Mouse (Mus musculus): ENCODE results near the gene Zfp524.

Gene Zfp524

DNA sequence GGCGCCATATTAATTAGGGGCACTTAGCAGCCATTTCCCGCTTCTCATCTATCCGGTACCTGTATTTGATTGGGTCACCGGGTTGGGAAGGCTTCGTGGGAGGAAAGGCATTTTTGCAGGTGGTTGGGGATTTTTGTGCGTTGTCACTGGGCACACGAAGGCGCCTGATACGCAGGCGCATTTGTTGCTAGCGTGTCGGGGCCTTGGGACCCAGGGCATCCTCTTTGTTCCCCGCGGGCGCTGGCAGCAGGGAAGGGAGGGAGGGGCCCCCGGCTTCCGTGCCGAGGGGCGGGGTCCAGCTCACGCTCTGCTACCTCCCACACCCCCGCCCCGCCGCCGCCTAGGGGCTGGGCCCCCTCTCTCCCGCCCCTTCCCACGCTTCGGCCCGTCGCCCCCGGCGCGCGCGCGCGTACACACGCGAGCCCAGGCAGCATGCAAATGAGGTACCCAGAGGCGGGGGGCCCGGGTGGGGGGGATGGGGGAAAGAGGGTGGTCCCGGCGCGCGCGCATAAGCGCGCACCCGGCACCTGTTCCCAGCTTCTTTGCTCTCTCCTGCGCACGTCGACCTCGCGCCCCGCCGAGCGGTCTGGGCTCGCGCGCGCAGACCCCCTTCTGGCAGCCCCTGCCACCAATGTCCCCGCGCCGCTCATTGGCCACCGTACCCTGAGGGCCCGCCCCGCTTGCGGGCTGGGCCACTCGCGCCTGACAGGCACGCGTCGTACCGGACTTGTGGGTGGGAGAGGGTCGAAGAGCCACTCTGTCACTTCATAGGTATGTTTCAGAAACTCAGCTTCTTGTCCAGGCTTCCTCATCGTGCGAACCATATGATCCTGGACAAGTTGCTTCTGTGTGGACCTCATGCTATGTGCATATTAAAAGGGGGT, 1.1 kb downstream of the Zfp524 start, which contains the start of gene Gm44973:
Gene Gm44973, plus strand, starts transcription at position 379 of the 884 bp plus-strand sequence.
- CTCF ChIA-PET: interaction anchor here (0.6 to 1.2 kb wide), 4 partner anchors 32 to 110 kb away, joined by 3 to 4 read pairs (median 3); partner anchors contain the start of genes Rasl2-9 and Zfp580

DNA sequence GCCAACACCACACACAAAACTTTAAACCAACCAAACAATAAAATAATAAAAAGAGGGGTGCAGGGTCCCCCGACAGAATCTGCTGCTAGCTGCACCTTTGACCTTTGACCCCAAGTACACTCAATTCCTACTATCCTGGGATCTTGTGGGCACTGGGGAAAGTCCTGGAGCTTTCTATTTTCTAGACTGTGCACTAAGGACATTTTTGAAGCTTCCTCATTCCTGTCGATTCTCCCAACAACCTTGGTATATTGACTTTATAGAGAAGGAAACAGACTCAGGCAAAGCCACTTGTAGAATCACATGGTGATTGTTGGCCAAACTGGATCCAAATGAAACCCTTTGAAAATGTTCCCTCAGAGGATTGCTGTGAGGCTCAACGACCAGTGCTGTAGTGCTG, 1.8 kb downstream of the Zfp524 start:
- CTCF ChIA-PET: interaction anchor here (0.8 to 1.2 kb wide), 3 partner anchors 31 to 109 kb away, joined by 3 to 4 read pairs (median 3); partner anchors contain the start of genes Rasl2-9 and U2af2

DNA sequence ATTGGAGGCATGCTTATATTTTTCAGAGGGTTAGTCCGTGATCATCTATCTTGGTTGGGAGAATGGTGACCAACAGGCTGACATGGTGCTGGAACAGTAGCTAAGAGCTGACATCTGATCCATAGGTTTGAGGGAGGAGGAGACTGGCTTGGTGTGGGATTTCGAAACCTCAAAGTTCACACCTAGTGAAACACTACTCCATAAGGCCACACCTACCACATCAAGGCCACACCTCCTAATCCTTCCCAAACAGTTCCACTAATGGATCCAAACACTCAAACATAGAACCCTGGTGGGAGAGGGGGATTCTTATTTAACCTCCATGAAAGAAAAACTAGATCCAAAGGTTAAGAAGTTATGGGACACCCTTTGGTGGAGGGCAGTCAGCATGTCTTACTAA, 2.7 kb downstream of the Zfp524 start:
- CTCF ChIA-PET: interaction anchor here (1.0 to 1.2 kb wide), 2 partner anchors 30 to 45 kb away, joined by 3 read pairs; partner anchors contain the start of gene U2af2

DNA sequence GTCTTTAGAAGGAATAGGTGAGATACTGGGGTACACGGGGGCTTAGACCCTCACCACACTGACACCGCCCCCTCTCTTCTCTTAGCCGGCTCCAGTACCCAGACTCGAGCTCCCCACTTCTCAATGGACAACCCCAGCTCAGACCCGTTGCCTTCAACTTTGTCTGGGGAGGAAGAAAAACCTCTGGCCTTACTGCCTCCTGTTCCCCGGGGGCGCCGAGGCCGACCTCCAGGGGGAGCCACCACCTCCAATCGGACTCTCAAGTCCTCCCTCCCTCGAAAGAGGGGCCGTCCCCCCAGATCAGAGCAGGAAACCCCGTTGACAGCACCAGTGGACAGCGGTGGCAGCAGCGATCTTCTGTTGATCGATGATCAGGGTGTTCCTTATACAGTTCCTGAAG, 3.1 kb downstream of the Zfp524 start:
- CTCF ChIA-PET: no interaction called here

DNA sequence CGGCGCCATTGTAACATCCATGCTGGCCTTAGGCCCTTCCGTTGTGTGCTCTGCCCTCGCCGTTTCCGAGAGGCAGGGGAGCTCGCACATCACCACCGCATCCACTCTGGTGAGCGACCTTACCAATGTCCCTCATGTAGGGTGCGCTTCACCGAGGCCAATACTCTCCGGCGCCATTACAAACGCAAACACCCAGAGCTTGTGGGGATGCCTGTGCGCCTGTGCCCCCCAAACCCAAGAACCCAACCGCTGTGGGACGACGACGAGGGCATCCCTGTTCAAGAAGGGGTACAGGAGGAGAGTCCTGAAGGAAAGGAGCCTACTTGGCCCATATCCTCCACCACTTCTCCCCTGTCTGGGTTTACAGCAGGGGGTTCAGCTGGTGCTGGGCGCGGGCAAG, 3.7 kb downstream of the Zfp524 start:
- CTCF ChIA-PET: interaction anchor here (0.5 kb wide), 1 partner anchor 44 kb away, joined by 3 read pairs; the partner anchor contains the start of gene U2af2

DNA sequence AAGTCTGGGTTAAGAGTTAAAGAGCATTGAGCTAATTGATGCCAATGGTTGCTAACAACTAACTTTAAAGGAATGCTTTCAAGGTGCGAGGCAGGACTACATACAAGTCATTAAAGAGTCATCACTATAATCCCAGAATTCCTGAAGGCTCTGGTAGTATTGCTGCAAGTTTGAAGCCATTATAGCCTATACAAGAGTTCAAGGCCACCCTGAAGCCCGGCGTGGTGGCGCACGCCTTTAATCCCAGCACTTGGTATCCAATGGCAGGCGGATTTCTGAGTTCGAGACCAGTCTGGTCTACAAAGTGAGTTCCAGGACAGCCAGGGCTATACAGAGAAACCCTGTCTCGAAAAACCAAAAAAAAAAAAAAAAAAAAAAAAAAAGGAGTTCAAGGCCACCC, 5.4 kb downstream of the Zfp524 start:
- CTCF ChIA-PET: interaction anchor here (0.7 to 1.2 kb wide), 3 partner anchors 32 to 1374 kb away, joined by 3 to 11 read pairs (median 4); partner anchors contain the start of genes Cnot3 and Zfp580

DNA sequence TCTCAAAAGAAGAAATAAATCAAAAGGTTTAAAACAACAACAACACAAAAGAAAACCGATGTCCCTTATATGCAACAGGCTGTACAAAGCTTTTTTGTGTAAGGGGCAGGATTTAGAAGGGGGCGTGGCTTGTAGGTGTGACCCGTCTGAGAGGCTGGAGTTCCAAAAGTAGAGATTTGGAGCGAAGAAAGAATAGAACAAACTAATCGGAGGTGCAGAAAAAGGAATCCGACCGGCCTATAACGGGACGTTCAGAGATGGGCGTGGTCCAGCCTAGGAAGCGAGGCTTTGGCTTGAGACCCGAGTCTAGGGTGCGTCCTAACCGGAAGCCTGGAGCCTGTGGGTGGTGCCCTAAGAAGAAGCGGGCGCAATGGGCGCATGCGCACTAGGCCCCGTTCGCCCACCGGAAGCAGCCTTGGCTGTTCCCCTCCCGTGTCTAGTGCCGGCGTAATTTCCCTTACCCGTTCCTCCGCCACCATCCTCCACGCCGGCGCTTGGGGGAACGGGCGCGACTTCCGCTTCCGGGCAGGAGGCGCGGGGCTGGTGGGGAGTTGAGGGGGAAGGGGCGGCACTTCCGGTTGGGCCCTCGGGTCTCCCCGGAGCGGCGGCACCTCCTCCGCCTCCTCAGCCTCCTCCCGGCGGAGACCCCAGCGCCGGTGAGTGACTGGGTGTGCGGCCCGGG, 5.9 kb downstream of the Zfp524 start, which contains the start of the genes Zfp865 and Ccdc106:
Gene Zfp865, plus strand, starts transcription at position 377 of the 682 bp plus-strand sequence.
Gene Ccdc106, plus strand, starts transcription at position 554 of the 682 bp plus-strand sequence.
- CTCF ChIA-PET: interaction anchor here (0.7 to 1.2 kb wide), 3 partner anchors 31 to 1375 kb away, joined by 3 to 11 read pairs (median 4); partner anchors contain the start of genes Cnot3 and Zfp580

DNA sequence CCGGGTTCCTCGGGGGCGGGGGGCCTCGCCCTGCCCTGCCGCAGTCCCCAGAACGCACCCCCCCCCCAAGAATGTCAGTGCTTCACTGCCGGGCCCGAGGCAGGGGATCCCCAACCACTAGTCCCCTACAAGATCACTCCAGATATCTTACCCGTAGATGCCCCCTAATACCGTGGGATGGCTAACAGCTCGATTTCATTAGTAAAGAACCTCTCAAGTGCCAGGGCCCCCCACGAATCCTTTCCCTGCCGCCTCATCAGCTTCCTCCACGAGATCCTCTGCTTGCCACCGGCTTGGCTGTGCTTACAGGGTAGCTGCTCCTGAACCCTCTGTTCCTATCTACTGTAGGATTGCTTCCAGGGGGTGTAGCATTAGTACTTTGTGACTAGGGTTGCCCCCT, 6.5 kb downstream of the Zfp524 start:
- CTCF ChIA-PET: no interaction called here

DNA sequence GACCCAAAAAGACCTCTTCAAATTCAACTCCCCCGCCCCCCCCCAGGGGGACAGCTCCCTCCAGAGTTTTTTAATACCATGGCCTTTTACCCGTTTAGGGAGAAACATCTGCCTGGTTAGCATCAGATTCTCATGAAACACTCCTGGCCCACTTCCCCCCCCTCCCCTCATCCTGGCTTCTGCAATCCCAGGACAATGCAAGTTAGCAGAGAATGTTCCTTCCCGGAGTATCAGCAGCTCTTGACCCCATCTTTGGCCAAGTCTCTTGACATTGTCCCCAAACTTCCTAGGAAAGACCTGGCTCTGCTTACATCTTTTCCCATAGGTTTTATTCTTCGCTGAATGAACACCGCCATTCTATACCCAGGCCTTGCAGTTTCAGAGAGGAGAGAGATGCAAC, 7.0 kb downstream of the Zfp524 start:
- CTCF ChIA-PET: no interaction called here

DNA sequence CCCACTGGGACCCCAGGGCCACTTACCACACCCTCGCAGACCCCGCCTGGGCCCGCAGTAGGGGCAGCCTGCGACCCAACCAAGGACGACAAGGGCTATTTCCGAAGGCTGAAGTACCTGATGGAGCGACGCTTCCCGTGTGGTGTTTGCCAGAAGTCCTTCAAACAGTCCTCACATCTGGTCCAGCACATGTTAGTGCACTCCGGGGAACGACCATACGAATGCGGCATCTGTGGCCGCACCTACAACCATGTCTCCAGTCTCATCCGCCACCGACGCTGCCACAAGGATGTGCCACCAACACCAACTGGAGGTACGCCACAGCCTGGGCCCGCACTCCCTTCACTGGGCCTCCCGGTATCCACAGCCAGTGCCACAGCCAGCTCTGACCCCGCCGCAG, 15.3 kb downstream of the Zfp524 start:
- CTCF ChIA-PET: no interaction called here

DNA sequence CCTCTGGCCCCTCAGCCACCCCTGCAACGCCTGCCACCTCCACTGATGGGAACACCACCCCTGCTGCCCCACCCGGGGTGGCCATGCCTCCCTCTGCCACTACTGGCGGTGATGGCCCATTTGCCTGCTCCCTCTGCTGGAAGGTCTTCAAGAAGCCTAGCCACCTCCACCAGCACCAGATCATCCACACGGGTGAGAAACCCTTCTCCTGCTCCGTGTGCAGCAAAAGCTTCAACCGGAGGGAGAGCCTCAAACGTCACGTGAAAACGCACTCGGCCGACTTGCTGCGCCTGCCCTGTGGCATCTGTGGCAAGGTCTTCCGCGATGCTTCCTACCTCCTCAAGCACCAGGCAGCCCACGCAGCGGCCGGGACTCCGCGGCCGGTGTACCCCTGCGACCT, 15.7 kb downstream of the Zfp524 start:
- CTCF ChIA-PET: no interaction called here

DNA sequence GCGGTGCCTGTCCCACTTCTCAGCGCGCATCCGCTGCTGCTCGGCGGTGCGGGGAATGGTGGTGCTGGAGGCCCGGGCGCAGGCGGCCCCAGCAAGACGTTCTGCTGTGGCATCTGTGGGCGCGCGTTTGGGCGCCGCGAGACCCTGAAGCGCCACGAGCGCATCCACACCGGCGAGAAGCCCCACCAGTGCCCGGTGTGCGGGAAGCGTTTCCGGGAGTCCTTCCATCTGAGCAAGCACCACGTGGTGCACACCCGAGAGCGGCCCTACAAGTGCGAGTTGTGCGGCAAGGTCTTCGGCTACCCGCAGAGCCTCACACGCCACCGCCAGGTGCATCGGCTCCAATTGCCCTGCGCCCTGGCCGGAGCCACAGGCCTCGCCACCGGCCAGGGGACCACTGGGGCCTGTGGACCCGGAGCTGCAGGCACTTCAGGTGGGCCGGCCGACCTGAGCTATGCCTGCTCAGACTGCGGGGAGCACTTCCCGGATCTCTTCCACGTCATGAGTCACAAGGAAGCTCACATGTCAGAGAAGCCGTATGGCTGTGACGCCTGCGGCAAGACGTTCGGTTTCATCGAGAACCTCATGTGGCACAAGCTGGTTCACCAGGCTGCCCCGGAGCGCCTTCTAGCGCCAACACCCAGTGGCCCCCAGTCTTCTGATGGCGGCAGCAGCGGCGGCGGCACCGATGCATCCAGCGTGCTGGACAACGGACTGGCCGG, 16.5 kb downstream of the Zfp524 start:
- CTCF ChIA-PET: no interaction called here

DNA sequence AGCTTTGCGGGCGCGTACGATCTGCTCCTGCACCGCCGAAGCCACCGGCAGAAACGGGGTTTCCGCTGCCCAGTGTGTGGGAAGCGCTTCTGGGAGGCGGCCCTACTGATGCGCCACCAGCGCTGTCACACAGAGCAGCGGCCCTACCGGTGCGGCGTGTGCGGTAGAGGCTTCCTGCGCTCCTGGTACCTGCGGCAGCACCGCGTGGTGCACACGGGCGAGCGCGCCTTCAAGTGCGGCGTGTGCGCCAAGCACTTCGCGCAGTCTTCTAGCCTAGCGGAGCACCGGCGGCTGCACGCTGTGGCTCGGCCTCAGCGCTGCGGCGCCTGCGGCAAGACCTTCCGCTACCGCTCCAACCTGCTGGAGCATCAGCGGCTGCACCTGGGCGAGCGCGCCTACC, 17.3 kb downstream of the Zfp524 start:
- CTCF ChIA-PET: no interaction called here

DNA sequence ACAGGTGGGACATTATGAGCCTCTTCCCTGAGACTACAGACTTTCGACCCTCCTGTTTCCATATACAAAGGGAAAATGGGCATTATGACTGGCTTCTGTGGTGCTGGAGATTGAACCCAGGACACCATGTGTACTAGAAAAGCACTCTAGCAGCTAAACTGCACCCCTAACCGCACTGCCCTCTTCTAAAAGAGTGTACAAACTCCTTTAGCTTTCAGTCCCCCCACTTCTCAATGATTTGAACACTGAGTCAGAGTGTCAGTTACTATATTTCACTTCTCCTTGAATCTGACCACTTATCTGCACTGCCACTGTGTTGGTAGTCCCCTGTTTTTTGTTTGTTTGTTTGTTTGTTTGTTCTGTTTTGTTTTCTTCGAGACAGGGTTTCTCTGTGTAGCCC, 19.6 kb downstream of the Zfp524 start, which contains the start of gene 4632433K11Rik:
Gene 4632433K11Rik, plus strand, starts transcription at position 301 of the 400 bp plus-strand sequence.
- CTCF ChIA-PET: interaction anchor here (0.5 kb wide), 1 partner anchor 48 kb away, joined by 7 read pairs; no protein-coding TSS in a partner anchor

DNA sequence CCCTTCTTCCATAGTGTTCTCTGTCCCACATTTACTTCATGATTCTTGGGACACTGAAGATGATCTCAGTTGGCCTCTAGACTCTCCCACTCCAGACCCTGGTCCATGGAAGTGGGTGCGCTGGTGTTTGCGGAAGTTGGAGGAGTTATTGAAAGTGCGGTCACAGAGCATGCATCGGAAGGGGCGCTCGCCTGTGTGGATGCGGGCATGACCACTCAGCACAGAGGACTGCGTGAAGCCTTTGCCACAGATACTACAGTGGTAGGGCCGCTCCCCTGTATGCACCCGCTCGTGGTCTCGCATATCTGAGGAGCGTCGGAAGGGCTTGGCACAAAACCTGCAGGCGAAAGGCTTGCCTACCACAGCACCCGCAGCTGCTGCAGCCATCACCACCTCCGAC, 21.4 kb downstream of the Zfp524 start:
- CTCF ChIA-PET: no interaction called here

DNA sequence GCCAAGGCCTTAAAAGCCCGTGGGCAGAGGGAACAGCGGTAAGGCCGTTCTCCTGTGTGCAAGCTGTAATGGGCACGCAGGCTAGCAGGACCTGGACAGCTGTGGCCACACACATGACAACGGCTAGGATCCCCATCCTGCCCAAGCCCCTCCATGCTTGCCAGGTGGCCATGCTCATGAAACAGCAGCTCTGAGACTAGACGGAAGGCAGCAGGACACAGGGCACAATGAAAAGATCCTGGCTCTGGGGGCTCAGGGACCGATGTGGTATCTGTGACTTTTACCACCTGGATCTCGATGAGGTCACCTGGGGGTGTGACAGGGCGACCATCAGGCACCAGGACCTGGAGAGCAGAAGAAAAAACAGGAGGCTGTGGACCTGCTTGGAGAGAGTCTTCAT, 21.9 kb downstream of the Zfp524 start:
- CTCF ChIA-PET: no interaction called here

DNA sequence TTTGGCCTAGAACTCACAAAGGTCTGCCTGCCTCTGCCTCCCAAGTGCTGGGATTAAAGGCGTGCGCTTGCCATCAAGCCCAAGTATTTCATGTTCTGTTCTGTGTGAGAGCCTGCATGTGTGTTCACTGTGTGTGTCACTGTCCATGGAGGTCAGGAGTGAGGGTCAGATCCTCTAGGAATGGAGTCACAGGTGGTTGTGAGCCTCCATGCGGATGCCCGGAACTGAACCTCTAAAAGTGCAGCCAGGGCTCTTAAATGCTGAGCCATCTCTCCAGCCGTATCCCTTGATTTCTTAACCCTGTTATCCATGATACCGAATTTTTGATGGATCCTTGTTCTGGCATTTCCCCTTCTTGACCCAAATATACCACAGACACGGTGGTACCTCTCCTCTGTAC, 22.8 kb downstream of the Zfp524 start:
- CTCF ChIA-PET: interaction anchor here (0.6 kb wide), 1 partner anchor 916 kb away, joined by 4 read pairs; no protein-coding TSS in a partner anchor

DNA sequence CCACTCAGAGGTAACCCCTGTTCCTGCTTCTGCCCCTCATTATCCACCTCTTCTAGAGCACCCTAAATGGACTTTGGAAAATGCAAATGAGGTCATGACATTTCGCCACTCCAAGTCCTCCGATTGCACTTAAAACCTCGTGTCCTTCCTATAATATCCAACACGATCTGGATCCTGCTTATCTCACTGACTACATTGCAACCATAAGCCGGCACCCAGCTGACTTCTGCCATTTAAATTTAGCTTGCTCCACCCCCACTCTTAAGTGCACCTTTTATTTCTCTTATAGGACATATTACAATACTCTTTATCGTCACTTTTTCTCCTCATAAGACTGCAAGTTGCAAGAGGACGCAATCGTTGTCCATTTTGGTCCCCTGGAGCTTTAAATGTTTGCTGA, 23.3 kb downstream of the Zfp524 start:
- CTCF ChIA-PET: interaction anchor here (0.6 to 1.3 kb wide), 2 partner anchors 22 to 917 kb away, joined by 3 to 4 read pairs; no protein-coding TSS in a partner anchor

DNA sequence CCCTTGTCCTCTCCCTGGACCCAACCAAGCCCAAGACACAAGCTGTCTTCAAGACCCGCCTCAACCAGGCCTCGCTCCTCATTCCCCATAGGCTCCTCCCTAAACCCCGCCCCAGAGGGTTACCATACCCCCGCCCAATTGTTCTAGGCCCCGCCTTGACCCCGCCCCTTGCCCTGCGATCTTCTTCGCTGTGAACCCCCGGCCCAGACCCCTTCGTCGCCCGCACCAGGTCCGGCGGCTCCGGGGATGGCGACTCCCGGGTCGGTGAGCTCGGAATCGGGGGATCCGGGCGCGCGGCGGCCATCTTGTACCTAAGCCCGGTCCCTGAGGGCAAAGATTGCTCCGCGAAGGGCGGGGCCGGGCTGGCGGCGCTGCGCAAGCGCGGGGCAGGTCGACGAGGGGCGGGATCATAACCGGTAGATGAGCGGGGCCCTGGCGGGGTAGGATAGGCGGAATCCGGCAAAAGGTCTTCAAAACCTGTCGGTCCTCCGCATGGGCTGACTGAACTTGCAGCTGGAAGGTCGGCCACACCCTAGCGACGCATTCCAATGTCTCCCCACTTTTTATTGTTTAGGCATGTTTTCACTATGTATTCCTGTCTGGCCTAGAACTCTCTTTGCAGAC, 24.0 kb downstream of the Zfp524 start, which contains the start of gene Zfp784:
Gene Zfp784, minus strand, starts transcription at position 338 of the 624 bp plus-strand sequence.
- CTCF ChIA-PET: interaction anchor here (1.3 kb wide), 1 partner anchor 21 kb away, joined by 3 read pairs; no protein-coding TSS in a partner anchor

DNA sequence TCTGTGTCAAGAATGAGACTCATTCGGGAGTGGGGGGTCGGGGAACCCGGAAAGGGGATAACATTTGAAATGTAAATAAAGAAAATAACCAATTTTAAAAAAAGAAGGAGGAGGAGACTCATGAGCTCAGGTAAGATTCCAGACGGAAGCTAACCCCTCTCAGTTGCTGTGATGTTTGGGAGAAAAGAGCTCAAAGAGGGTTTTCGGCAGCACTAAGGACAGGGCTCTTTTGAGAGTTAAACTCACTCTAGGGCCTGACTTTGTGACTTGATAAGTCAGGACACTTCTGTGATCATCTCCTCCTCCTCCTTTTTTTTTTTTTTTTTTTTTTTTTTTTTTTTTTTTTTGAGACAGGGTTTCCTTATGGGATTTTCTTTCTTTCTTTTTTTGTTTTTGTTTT, 24.7 kb downstream of the Zfp524 start:
- CTCF ChIA-PET: no interaction called here

DNA sequence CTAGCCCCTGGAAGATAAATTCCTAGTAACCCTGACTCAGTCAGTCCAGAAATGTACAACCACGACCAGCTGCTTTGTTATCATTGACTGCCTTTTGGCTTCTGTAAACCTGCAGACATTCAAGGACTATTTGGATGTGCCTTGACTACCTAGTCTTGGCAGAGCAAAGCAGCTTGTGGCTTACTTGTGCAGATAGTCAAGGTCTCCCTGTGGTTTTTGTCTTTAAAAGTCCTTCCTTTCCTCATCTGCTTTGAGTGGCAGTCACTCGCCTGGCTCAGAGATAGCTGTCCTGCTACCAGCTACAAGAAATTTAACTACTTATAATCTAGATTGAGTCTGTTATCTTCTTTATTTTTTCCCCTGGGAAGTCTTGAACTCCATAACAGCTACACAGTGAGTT, 30.8 kb downstream of the Zfp524 start:
- CTCF ChIA-PET: no interaction called here

Measured in spleen, embryonic (tissue).